Mouse (Mus musculus): ENCODE measurements around the gene Ltbp4.

- TF ChIP-seq CTCF (IDR thresholded peaks at IDR 0.05; ENCODE audit: borderline replicate concordance, insufficient read depth, low read depth, low read length) (no peak), POLR2A (IDR thresholded peaks at IDR 0.05; ENCODE audit: borderline replicate concordance, insufficient read depth, low read length) (no peak)
Observed at GRCm38 (mm10) chr7:27354783-27355182, 17.3 kb upstream of the Ltbp4 start.

Data from cerebellum, adult 2 months (tissue).